Mouse (Mus musculus) stomach, embryonic 14.5 days (tissue): ENCODE results near the gene Hras. TPM values are rescaled to one million over a fixed set of nuclear protein-coding genes. Genes with fewer than 3 reads are reported as not detected.
A peak's percentile ranks its signal among the peaks of the same experiment; 100 is the strongest.

Source experiments
- ATAC-seq: fragments of 200-750 bp; cut with Nextera tagmentation; 2 replicates; pipeline ENCODE4 v1.8.0; 2017; ENCODE audit warnings: low read depth, moderate TSS enrichment; ENCODE audit not compliant: insufficient number of reproducible peaks, insufficient read depth, low FRiP score
- H3K27ac ChIP-seq: fragments of 300-500 bp; sonication (generic); 2 replicates; pipeline ENCODE4 v1.5.1; 2014; ENCODE audit warnings: mild to moderate bottlenecking, low read length, moderate library complexity, mixed read lengths
- H3K27me3 ChIP-seq: fragments of 300-500 bp; sonication (generic); 2 replicates; pipeline ENCODE4 v1.6.1; 2014; ENCODE audit warnings: low read length, control low read depth, mixed read lengths; ENCODE audit not compliant: control insufficient read depth, insufficient read depth
- H3K36me3 ChIP-seq: fragments of 300-500 bp; sonication (generic); 2 replicates; pipeline ENCODE4 v1.6.1; 2014; ENCODE audit warnings: mild to moderate bottlenecking, control low read depth, low read length, moderate library complexity, mixed read lengths; ENCODE audit not compliant: control insufficient read depth, insufficient read depth
- H3K4me1 ChIP-seq: fragments of 300-500 bp; sonication (generic); 2 replicates; pipeline ENCODE4 v1.6.1; 2014; ENCODE audit warnings: low read length, control low read depth, mixed read lengths; ENCODE audit not compliant: control insufficient read depth, insufficient read depth
- H3K4me2 ChIP-seq: fragments of 300-500 bp; sonication (generic); replicated peaks from 2 replicates; pipeline ENCODE4 v1.6.1; 2014; ENCODE audit warnings: low read depth, low read length, control low read depth
- H3K4me3 ChIP-seq: fragments of 300-500 bp; sonication (generic); 2 replicates; pipeline ENCODE4 v1.5.1; 2014; ENCODE audit warnings: low read depth, low read length, control low read depth
- H3K9ac ChIP-seq: fragments of 300-500 bp; sonication (generic); replicated peaks from 2 replicates; pipeline ENCODE4 v1.6.1; 2014; ENCODE audit warnings: low read depth, mild to moderate bottlenecking, control low read depth, low read length, moderate library complexity, mixed read lengths
- H3K9me3 ChIP-seq: fragments of 300-500 bp; sonication (generic); 2 replicates; pipeline ENCODE4 v1.6.1; 2016; ENCODE audit warnings: low read depth, low read length, control low read depth; ENCODE audit not compliant: control insufficient read depth
- WGBS: fragments of 180-500 bp; shearing (Covaris S2); extraction: QIAGEN DNeasy Blood & Tissue Kit; methylation state at CpG from one replicate; pipeline ENCODE4 v1.1.7; 2014; 5-methylcytosine and 5-hydroxymethylcytosine counted together
- polyA plus RNA-seq: library from polyadenylated mRNA; unstranded; fragments of >200 nt; fragmentation: Nextera tagmentation; extraction: Ambion mirVana; gene quantifications from 2 replicates; pipeline ENCODE4 v1.2.1, GENCODE M21; 2014

The Hras gene
- polyA plus RNA-seq, 1 experiment from 2014 or later = 79.4 TPM

DNA sequence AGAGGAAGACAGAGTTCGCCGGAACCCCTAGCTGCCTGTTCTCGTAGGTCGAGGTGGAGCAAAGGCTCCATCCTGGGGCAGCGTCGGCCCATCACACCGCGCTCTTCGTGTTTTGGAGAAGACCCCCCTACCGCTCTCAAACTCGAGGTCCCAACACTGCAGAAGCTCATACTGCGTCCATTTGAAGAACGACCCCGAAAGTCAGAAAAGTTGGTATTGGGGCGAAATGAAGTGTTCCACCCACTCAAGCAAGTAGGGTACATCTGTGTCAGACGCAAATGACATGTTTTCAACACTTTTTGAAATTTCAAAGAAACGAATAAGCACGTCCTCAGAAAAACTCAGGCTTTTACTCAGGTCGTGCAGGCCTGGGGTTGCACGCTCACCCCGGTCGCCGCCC lies 604 bp upstream of the Hras start:
- 1% methylated on average over 23 of the region's 23 CpGs for WGBS
- no peak for ATAC-seq
- peaks cover 7% of the 10 kb centered on the region for H3K4me1 ChIP-seq
- H3K9ac ChIP-seq = peak overlapping the region; percentile 45
- H3K4me3 ChIP-seq = peak overlapping the region; percentile 89
- H3K27ac ChIP-seq = peak overlapping the region; percentile 83
- no peaks in the 10 kb centered on the region for H3K9me3 ChIP-seq
- peaks cover 29% of the 10 kb centered on the region for H3K36me3 ChIP-seq
- H3K27me3 ChIP-seq = no peaks in the 10 kb centered on the region
- H3K4me2 ChIP-seq = peak overlapping the region; percentile 85

GRCm38 (mm10) chr7:141193348-141193856 lies 403 bp downstream of the Hras start:
- H3K27ac ChIP-seq = peak overlapping the region; percentile 90
- H3K4me3 ChIP-seq = peak overlapping the region; percentile 89
- peak overlapping the region; percentile 91 for H3K9ac ChIP-seq
- H3K9me3 ChIP-seq = no peaks in the 10 kb centered on the region
- H3K4me1 ChIP-seq = peaks cover 7% of the 10 kb centered on the region
- under 1% methylated on average over 25 of the region's 43 CpGs for WGBS
- H3K4me2 ChIP-seq = peak overlapping the region; percentile 96
- H3K27me3 ChIP-seq = no peaks in the 10 kb centered on the region
- no peak; the same call in 1 of the 2 replicates for ATAC-seq
- H3K36me3 ChIP-seq = peaks cover 32% of the 10 kb centered on the region

- 28% methylated on average over 12 of the region's 12 CpGs for WGBS
- Histone ChIP-seq H3K9ac (peak overlapping the region; percentile 91), H3K4me2 (peak overlapping the region; percentile 96), H3K9me3 (no peaks in the 10 kb centered on the region), H3K27me3 (no peaks in the 10 kb centered on the region), H3K27ac (peak overlapping the region; percentile 90), H3K4me3 (peak overlapping the region; percentile 89), H3K4me1 (peaks cover 7% of the 10 kb centered on the region), H3K36me3 (peaks cover 32% of the 10 kb centered on the region)
- 0 out of 2 replicates have a peak, but pooled peaks have one; percentile 0 for ATAC-seq
These were observed 943 bp downstream of the Hras start for GRCm38 (mm10) chr7:141192776-141193347.

- Histone ChIP-seq H3K4me1 (peaks cover 7% of the 10 kb centered on the region), H3K9ac (peak overlapping the region; percentile 91; the same call in 1 of the 2 replicates), H3K4me2 (peak overlapping the region; percentile 96), H3K9me3 (no peaks in the 10 kb centered on the region), H3K27ac (no peak overlapping the region), H3K36me3 (peaks cover 32% of the 10 kb centered on the region), H3K27me3 (no peaks in the 10 kb centered on the region), H3K4me3 (peak overlapping the region; percentile 89; the same call in 1 of the 2 replicates)
- ATAC-seq = no peak
- 90% methylated on average over 24 of the region's 24 CpGs for WGBS
These were observed 1.8 kb downstream of the Hras start for GRCm38 (mm10) chr7:141191796-141192685.

DNA sequence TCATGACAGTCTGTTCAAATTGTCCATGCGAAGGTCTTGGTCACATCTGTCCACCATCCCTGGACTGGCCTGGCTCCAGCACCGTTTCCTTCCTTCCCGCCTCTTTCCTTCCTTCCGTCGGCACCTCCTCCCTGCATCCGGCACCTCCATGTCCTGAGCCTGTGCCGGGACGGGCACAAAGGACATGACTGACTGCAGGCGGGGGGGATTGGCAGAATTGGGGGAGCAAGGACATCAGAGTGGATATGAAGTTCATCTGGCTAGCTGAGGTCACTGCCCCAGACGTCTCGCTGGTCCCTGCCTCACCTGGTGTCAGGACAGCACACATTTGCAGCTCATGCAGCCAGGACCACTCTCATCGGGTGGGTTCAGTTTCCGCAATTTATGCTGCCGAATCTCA lies 2.8 kb downstream of the Hras start:
- H3K9ac ChIP-seq = no peak overlapping the region
- no peaks in the 10 kb centered on the region for H3K27me3 ChIP-seq
- no peak overlapping the region for H3K4me2 ChIP-seq
- no peak overlapping the region for H3K27ac ChIP-seq
- H3K4me1 ChIP-seq = peaks cover 7% of the 10 kb centered on the region
- no peak overlapping the region for H3K4me3 ChIP-seq
- no peaks in the 10 kb centered on the region for H3K9me3 ChIP-seq
- no peak for ATAC-seq
- peaks cover 32% of the 10 kb centered on the region for H3K36me3 ChIP-seq
- WGBS = 87% methylated on average over 14 of the region's 14 CpGs

GRCm38 (mm10) chr7:141190220-141190619 lies 3.6 kb downstream of the Hras start:
- H3K9me3 ChIP-seq = no peaks in the 10 kb centered on the region
- H3K4me3 ChIP-seq = no peak overlapping the region
- peaks cover 7% of the 10 kb centered on the region for H3K4me1 ChIP-seq
- no peak overlapping the region for H3K4me2 ChIP-seq
- no peak overlapping the region for H3K27ac ChIP-seq
- H3K9ac ChIP-seq = no peak overlapping the region
- no peak for ATAC-seq
- WGBS = 88% methylated on average over 3 of the region's 3 CpGs
- H3K36me3 ChIP-seq = peaks cover 32% of the 10 kb centered on the region
- H3K27me3 ChIP-seq = no peaks in the 10 kb centered on the region

DNA sequence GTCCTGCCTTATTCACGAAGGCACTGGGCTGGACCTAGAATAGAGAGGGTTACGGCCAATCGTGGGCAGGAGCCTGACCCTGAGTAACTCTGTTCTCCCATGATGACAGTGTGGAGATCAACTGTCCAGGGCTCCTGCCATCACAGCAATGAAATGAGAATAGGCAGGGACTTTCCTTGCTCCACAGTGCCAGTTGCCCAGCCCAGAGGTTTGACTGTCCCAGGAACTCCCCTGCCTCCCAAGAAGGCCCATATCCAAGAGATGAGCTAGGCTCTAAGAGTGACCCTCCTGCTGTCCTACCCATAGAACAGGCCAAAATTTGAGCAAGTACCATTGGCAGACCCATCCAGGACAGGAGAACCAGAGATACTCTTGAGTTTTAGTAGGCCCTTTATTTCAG lies 5.1 kb downstream of the Hras start:
- ATAC-seq = no peak
- 89% methylated on average over 3 of the region's 3 CpGs for WGBS
- no peaks in the 10 kb centered on the region for H3K9me3 ChIP-seq
- H3K27ac ChIP-seq = no peak overlapping the region
- no peaks in the 10 kb centered on the region for H3K27me3 ChIP-seq
- peaks cover 7% of the 10 kb centered on the region for H3K4me1 ChIP-seq
- H3K9ac ChIP-seq = no peak overlapping the region
- H3K4me2 ChIP-seq = no peak overlapping the region
- peaks cover 32% of the 10 kb centered on the region for H3K36me3 ChIP-seq
- no peak overlapping the region for H3K4me3 ChIP-seq

GRCm38 (mm10) chr7:141188194-141188593 lies 5.6 kb downstream of the Hras start:
- ATAC-seq = no peak
- no peak overlapping the region for H3K4me2 ChIP-seq
- H3K4me3 ChIP-seq = no peak overlapping the region
- no peak overlapping the region for H3K27ac ChIP-seq
- WGBS = 74% methylated on average over 3 of the region's 3 CpGs
- H3K27me3 ChIP-seq = no peaks in the 10 kb centered on the region
- no peaks in the 10 kb centered on the region for H3K9me3 ChIP-seq
- peaks cover 7% of the 10 kb centered on the region for H3K4me1 ChIP-seq
- H3K36me3 ChIP-seq = peaks cover 32% of the 10 kb centered on the region
- H3K9ac ChIP-seq = no peak overlapping the region
